Mouse (Mus musculus) forebrain, embryonic 16.5 days (tissue): ENCODE data around the gene Ubap2. TPM values are rescaled to one million over a fixed set of nuclear protein-coding genes. Genes with fewer than 3 reads are reported as not detected.
A peak's percentile ranks its signal among the peaks of the same experiment; 100 is the strongest.

Source experiments
- ATAC-seq: fragments of 200-750 bp; cut with Nextera tagmentation; 2 replicates; pipeline ENCODE4 v1.8.0; 2017; ENCODE audit warnings: mild to moderate bottlenecking, moderate library complexity
- H3K27ac ChIP-seq: fragments of 300-500 bp; sonication (generic); 2 replicates; pipeline ENCODE4 v1.5.1; 2014; ENCODE audit warnings: low read length, control low read depth
- H3K27me3 ChIP-seq: fragments of 300-500 bp; sonication (generic); replicated peaks from 2 replicates; pipeline ENCODE4 v1.6.1; 2014; ENCODE audit warnings: low read length; ENCODE audit not compliant: control insufficient read depth, insufficient read depth
- H3K36me3 ChIP-seq: fragments of 300-500 bp; sonication (generic); 2 replicates; pipeline ENCODE4 v1.6.1; 2014; ENCODE audit not compliant: control insufficient read depth, insufficient read depth
- H3K4me1 ChIP-seq: fragments of 300-500 bp; sonication (generic); replicated peaks from 2 replicates; pipeline ENCODE4 v1.6.1; 2014; ENCODE audit warnings: low read length; ENCODE audit not compliant: control insufficient read depth, insufficient read depth
- H3K4me2 ChIP-seq: fragments of 300-500 bp; sonication (generic); 2 replicates; pipeline ENCODE4 v1.6.1; 2014; ENCODE audit warnings: mild to moderate bottlenecking, low read length, control low read depth
- H3K4me3 ChIP-seq: fragments of 300-500 bp; sonication (generic); replicated peaks from 2 replicates; pipeline ENCODE4 v1.5.1; 2014; ENCODE audit warnings: mild to moderate bottlenecking, low read length, control low read depth
- H3K9ac ChIP-seq: fragments of 300-500 bp; sonication (generic); replicated peaks from 2 replicates; pipeline ENCODE4 v1.6.1; 2014; ENCODE audit warnings: low read depth, low read length, control low read depth
- H3K9me3 ChIP-seq: fragments of 300-500 bp; sonication (generic); 2 replicates; pipeline ENCODE4 v1.6.1; 2016; ENCODE audit warnings: low read length; ENCODE audit not compliant: control insufficient read depth
- WGBS: fragments of 180-500 bp; shearing (Covaris S2); extraction: QIAGEN DNeasy Blood & Tissue Kit; methylation state at CpG from one replicate; pipeline ENCODE4 v1.1.7; 2014; 5-methylcytosine and 5-hydroxymethylcytosine counted together
- polyA plus RNA-seq: library from polyadenylated mRNA; unstranded; fragments of >200 nt; fragmentation: Nextera tagmentation; extraction: Ambion mirVana; gene quantifications from 2 replicates; pipeline ENCODE4 v1.2.1, GENCODE M21; 2015

Ubap2 gene
- polyA plus RNA-seq, 1 experiment from 2014 or later = 62.5 TPM

GRCm38 (mm10) chr4:41274377-41274979 is 466 bp downstream of the Ubap2 start:
- H3K9me3 ChIP-seq = no peaks in the 10 kb centered on the region
- peak overlapping the region; percentile 86 for H3K4me2 ChIP-seq
- H3K4me3 ChIP-seq = peak overlapping the region; percentile 80
- H3K27me3 ChIP-seq = no peaks in the 10 kb centered on the region
- peak; percentile 56 for ATAC-seq
- 2% methylated on average over 18 of the region's 18 CpGs for WGBS
- peak overlapping the region; percentile 92 for H3K27ac ChIP-seq
- no peaks in the 10 kb centered on the region for H3K36me3 ChIP-seq
- peak overlapping the region; percentile 84 for H3K9ac ChIP-seq
- H3K4me1 ChIP-seq = peaks cover 26% of the 10 kb centered on the region

- no peak for ATAC-seq
- no peak overlapping the region for H3K4me2 ChIP-seq
- no peaks in the 10 kb centered on the region for H3K9me3 ChIP-seq
- no peaks in the 10 kb centered on the region for H3K27me3 ChIP-seq
- H3K4me1 ChIP-seq = peaks cover 11% of the 10 kb centered on the region
- H3K9ac ChIP-seq = no peak overlapping the region
- no peak overlapping the region for H3K4me3 ChIP-seq
- no peaks in the 10 kb centered on the region for H3K36me3 ChIP-seq
- H3K27ac ChIP-seq = no peak overlapping the region
Observed at GRCm38 (mm10) chr4:41268133-41268532, 6.8 kb downstream of the Ubap2 start.

GRCm38 (mm10) chr4:41266350-41266749 is 8.6 kb downstream of the Ubap2 start:
- H3K9ac ChIP-seq = no peak overlapping the region
- H3K4me3 ChIP-seq = no peak overlapping the region
- H3K27me3 ChIP-seq = no peaks in the 10 kb centered on the region
- 84% methylated on average over 4 of the region's 4 CpGs for WGBS
- ATAC-seq = no peak
- H3K4me2 ChIP-seq = no peak overlapping the region
- no peaks in the 10 kb centered on the region for H3K9me3 ChIP-seq
- H3K36me3 ChIP-seq = no peaks in the 10 kb centered on the region
- H3K4me1 ChIP-seq = no peaks in the 10 kb centered on the region
- no peak overlapping the region for H3K27ac ChIP-seq

GRCm38 (mm10) chr4:41260691-41261090 is 14.3 kb downstream of the Ubap2 start:
- Histone ChIP-seq H3K4me3 (no peak overlapping the region), H3K27me3 (no peaks in the 10 kb centered on the region), H3K4me2 (no peak overlapping the region), H3K4me1 (peaks cover 5% of the 10 kb centered on the region; the same call in 1 of the 2 replicates), H3K9me3 (no peaks in the 10 kb centered on the region), H3K27ac (no peak overlapping the region), H3K36me3 (no peaks in the 10 kb centered on the region), H3K9ac (no peak overlapping the region)
- ATAC-seq = no peak

GRCm38 (mm10) chr4:41259019-41259418 is 15.9 kb downstream of the Ubap2 start:
- no peak overlapping the region for H3K4me3 ChIP-seq
- no peak for ATAC-seq
- no peak overlapping the region for H3K9ac ChIP-seq
- H3K27me3 ChIP-seq = no peaks in the 10 kb centered on the region
- H3K27ac ChIP-seq = no peak overlapping the region
- no peaks in the 10 kb centered on the region for H3K36me3 ChIP-seq
- 91% methylated on average over 4 of the region's 4 CpGs for WGBS
- H3K4me2 ChIP-seq = no peak overlapping the region
- H3K9me3 ChIP-seq = no peaks in the 10 kb centered on the region
- H3K4me1 ChIP-seq = peaks cover 6% of the 10 kb centered on the region; the same call in 1 of the 2 replicates

GRCm38 (mm10) chr4:41257752-41258151 is 17.2 kb downstream of the Ubap2 start:
- H3K9me3 ChIP-seq = no peaks in the 10 kb centered on the region
- H3K4me2 ChIP-seq = no peak overlapping the region
- H3K27me3 ChIP-seq = no peaks in the 10 kb centered on the region
- no peak overlapping the region for H3K27ac ChIP-seq
- peaks cover 6% of the 10 kb centered on the region; the same call in 1 of the 2 replicates for H3K4me1 ChIP-seq
- WGBS = 96% methylated on average over 1 of the region's 1 CpGs
- no peak for ATAC-seq
- no peak overlapping the region for H3K4me3 ChIP-seq
- H3K36me3 ChIP-seq = no peaks in the 10 kb centered on the region
- H3K9ac ChIP-seq = no peak overlapping the region

- Histone ChIP-seq H3K4me1 (peaks cover 6% of the 10 kb centered on the region; the same call in 1 of the 2 replicates), H3K36me3 (no peaks in the 10 kb centered on the region), H3K27ac (no peak overlapping the region), H3K4me3 (no peak overlapping the region), H3K9me3 (no peaks in the 10 kb centered on the region), H3K27me3 (no peaks in the 10 kb centered on the region), H3K4me2 (no peak overlapping the region), H3K9ac (no peak overlapping the region)
- WGBS = 83% methylated on average over 12 of the region's 12 CpGs
- ATAC-seq = no peak
Observed at GRCm38 (mm10) chr4:41255564-41256210, 19.3 kb downstream of the Ubap2 start.

GRCm38 (mm10) chr4:41253756-41254155 is 21.2 kb downstream of the Ubap2 start:
- Histone ChIP-seq H3K9ac (no peak overlapping the region), H3K4me1 (peaks cover 6% of the 10 kb centered on the region; the same call in 1 of the 2 replicates), H3K9me3 (no peaks in the 10 kb centered on the region), H3K27ac (no peak overlapping the region), H3K4me3 (no peak overlapping the region), H3K27me3 (no peaks in the 10 kb centered on the region), H3K4me2 (no peak overlapping the region), H3K36me3 (peaks cover 2% of the 10 kb centered on the region; the same call in 1 of the 2 replicates)
- 93% methylated on average over 2 of the region's 2 CpGs for WGBS
- ATAC-seq = no peak

GRCm38 (mm10) chr4:41245408-41245807 is 29.5 kb downstream of the Ubap2 start:
- Histone ChIP-seq H3K4me2 (no peak overlapping the region), H3K9ac (no peak overlapping the region), H3K4me3 (no peak overlapping the region), H3K27me3 (no peaks in the 10 kb centered on the region), H3K9me3 (no peaks in the 10 kb centered on the region), H3K27ac (no peak overlapping the region), H3K36me3 (peaks cover 7% of the 10 kb centered on the region; the same call in 1 of the 2 replicates), H3K4me1 (no peaks in the 10 kb centered on the region)
- 88% methylated on average over 2 of the region's 2 CpGs for WGBS
- no peak for ATAC-seq
